Mouse (Mus musculus): ENCODE results near the gene Serpinb2. TPM values are rescaled to one million over a fixed set of nuclear protein-coding genes. Genes with fewer than 3 reads are reported as not detected.

Gene Serpinb2
- polyA plus RNA-seq, 1 experiment from 2014 or later, result not detected

DNA sequence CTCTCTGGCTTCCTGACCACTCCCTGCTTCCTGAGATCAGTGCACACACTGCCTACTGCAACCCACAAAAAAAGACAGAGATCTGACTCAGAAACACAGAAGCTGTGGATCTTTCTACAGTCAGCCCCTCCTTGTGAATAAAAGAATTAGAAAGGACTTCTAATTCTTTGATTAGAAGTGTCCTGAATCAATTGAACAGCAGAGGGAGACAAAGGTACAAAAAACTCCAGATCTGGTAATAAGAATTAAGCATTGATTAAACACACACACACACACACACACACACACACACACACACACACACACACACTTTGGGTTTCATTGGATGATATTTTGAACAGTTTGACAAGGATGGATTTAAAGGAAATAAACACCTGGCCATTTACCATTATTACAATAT, 54.4 kb downstream of the Serpinb2 start:
- Histone ChIP-seq H3K4me2 (ENCODE audit: low read length) (no peak overlapping the region), H3K27me3 (ENCODE audit: control insufficient read depth, insufficient read depth, low read depth, low read length) (no peaks in the 10 kb centered on the region), H3K4me3 (ENCODE audit: low read depth, low read length) (no peak overlapping the region), H3K4me1 (ENCODE audit: control insufficient read depth, insufficient read depth, low read length) (no peaks in the 10 kb centered on the region), H3K9me3 (replicated peaks; ENCODE audit: control insufficient read depth, low read length, poor library complexity, severe bottlenecking) (no peaks in the 10 kb centered on the region), H3K36me3 (ENCODE audit: control insufficient read depth, insufficient read depth, low read length) (no peaks in the 10 kb centered on the region), H3K27ac (ENCODE audit: low read length) (no peak overlapping the region), H3K9ac (ENCODE audit: low read depth, low read length) (no peak overlapping the region)
- no peak for ATAC-seq

- WGBS, result 89% methylated on average over 2 of the region's 2 CpGs
- Histone ChIP-seq H3K9ac (ENCODE audit: low read depth, low read length) (no peak overlapping the region), H3K4me3 (ENCODE audit: low read depth, low read length) (no peak overlapping the region), H3K9me3 (replicated peaks; ENCODE audit: control insufficient read depth, low read length, poor library complexity, severe bottlenecking) (no peaks in the 10 kb centered on the region), H3K27me3 (ENCODE audit: control insufficient read depth, insufficient read depth, low read depth, low read length) (no peaks in the 10 kb centered on the region), H3K4me1 (ENCODE audit: control insufficient read depth, insufficient read depth, low read length) (no peaks in the 10 kb centered on the region), H3K4me2 (ENCODE audit: low read length) (no peak overlapping the region), H3K36me3 (ENCODE audit: control insufficient read depth, insufficient read depth, low read length) (no peaks in the 10 kb centered on the region), H3K27ac (ENCODE audit: low read length) (no peak overlapping the region)
- ATAC-seq, result no peak
Measured at GRCm38 (mm10) chr1:107576094-107576493, 64.9 kb downstream of the Serpinb2 start.

DNA sequence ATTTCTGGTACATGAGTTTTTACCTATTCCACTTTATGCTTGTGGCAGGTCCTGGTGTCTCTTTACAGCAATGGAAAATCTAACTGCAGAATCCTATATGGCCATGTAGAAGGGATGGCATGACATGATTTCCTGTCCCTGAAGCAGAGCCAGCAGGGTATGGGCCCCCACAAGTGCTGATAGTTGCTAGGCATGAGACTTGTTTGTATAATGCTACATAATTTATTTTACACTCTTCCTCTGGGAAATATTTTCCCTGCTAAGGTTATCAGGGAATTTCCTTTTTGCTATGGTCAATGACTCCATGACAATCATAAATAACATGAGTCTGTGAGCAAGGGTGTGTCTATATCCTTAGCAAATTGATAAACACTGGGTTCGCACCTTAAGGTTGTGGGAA, 66.3 kb downstream of the Serpinb2 start:
- Histone ChIP-seq H3K27ac (ENCODE audit: low read length) (no peak overlapping the region), H3K4me2 (ENCODE audit: low read length) (no peak overlapping the region), H3K4me1 (ENCODE audit: control insufficient read depth, insufficient read depth, low read length) (no peaks in the 10 kb centered on the region), H3K9ac (ENCODE audit: low read depth, low read length) (no peak overlapping the region), H3K9me3 (replicated peaks; ENCODE audit: control insufficient read depth, low read length, poor library complexity, severe bottlenecking) (no peaks in the 10 kb centered on the region), H3K27me3 (ENCODE audit: control insufficient read depth, insufficient read depth, low read depth, low read length) (no peaks in the 10 kb centered on the region), H3K4me3 (ENCODE audit: low read depth, low read length) (no peak overlapping the region), H3K36me3 (ENCODE audit: control insufficient read depth, insufficient read depth, low read length) (no peaks in the 10 kb centered on the region)
- ATAC-seq, result no peak
- WGBS, result 88% methylated on average over 1 of the region's 1 CpGs

GRCm38 (mm10) chr1:107581220-107581619, 70.0 kb downstream of the Serpinb2 start:
- Histone ChIP-seq H3K9me3 (replicated peaks; ENCODE audit: control insufficient read depth, low read length, poor library complexity, severe bottlenecking) (no peaks in the 10 kb centered on the region), H3K4me3 (ENCODE audit: low read depth, low read length) (no peak overlapping the region), H3K4me1 (ENCODE audit: control insufficient read depth, insufficient read depth, low read length) (no peaks in the 10 kb centered on the region), H3K27ac (ENCODE audit: low read length) (no peak overlapping the region), H3K27me3 (ENCODE audit: control insufficient read depth, insufficient read depth, low read depth, low read length) (no peaks in the 10 kb centered on the region), H3K36me3 (ENCODE audit: control insufficient read depth, insufficient read depth, low read length) (no peaks in the 10 kb centered on the region), H3K4me2 (ENCODE audit: low read length) (no peak overlapping the region), H3K9ac (ENCODE audit: low read depth, low read length) (no peak overlapping the region)
- no peak for ATAC-seq
- 81% methylated on average over 1 of the region's 1 CpGs for WGBS

DNA sequence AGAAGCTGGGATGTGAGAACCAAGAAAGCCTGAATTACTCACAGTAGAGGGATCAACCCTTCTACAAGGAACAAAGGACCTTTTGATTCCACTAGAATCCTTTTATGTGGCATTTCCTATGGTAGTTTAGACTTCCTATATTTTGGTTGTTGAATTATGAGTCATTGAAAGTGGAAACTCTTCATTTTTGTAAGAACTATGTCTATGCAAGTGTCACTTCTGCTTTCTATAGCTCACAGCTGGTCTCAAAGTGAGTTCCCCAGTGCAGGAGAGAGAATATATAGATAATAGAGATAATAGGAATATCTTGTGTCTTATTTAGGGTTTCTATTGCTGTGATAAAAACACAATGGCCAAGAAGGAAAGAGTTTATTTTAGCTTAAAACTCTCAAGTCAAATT, 71.7 kb downstream of the Serpinb2 start:
- ATAC-seq, result no peak
- no peaks in the 10 kb centered on the region for H3K4me1 ChIP-seq (ENCODE audit: control insufficient read depth, insufficient read depth, low read length)
- no peaks in the 10 kb centered on the region for H3K9me3 ChIP-seq (replicated peaks; ENCODE audit: control insufficient read depth, low read length, poor library complexity, severe bottlenecking)
- H3K4me3 ChIP-seq (ENCODE audit: low read depth, low read length), result no peak overlapping the region
- H3K36me3 ChIP-seq (ENCODE audit: control insufficient read depth, insufficient read depth, low read length), result no peaks in the 10 kb centered on the region
- no peaks in the 10 kb centered on the region for H3K27me3 ChIP-seq (ENCODE audit: control insufficient read depth, insufficient read depth, low read depth, low read length)
- H3K9ac ChIP-seq (ENCODE audit: low read depth, low read length), result no peak overlapping the region
- H3K4me2 ChIP-seq (ENCODE audit: low read length), result no peak overlapping the region
- no peak overlapping the region for H3K27ac ChIP-seq (ENCODE audit: low read length)

GRCm38 (mm10) chr1:107583958-107584376, 72.7 kb downstream of the Serpinb2 start:
- Histone ChIP-seq H3K27ac (ENCODE audit: low read length) (no peak overlapping the region), H3K9me3 (replicated peaks; ENCODE audit: control insufficient read depth, low read length, poor library complexity, severe bottlenecking) (no peaks in the 10 kb centered on the region), H3K4me2 (ENCODE audit: low read length) (no peak overlapping the region), H3K36me3 (ENCODE audit: control insufficient read depth, insufficient read depth, low read length) (no peaks in the 10 kb centered on the region), H3K9ac (ENCODE audit: low read depth, low read length) (no peak overlapping the region), H3K4me3 (ENCODE audit: low read depth, low read length) (no peak overlapping the region), H3K4me1 (ENCODE audit: control insufficient read depth, insufficient read depth, low read length) (no peaks in the 10 kb centered on the region), H3K27me3 (ENCODE audit: control insufficient read depth, insufficient read depth, low read depth, low read length) (no peaks in the 10 kb centered on the region)
- ATAC-seq, result no peak
- 38% methylated on average over 1 of the region's 1 CpGs for WGBS

GRCm38 (mm10) chr1:107584932-107585331, 73.7 kb downstream of the Serpinb2 start:
- Histone ChIP-seq H3K36me3 (ENCODE audit: control insufficient read depth, insufficient read depth, low read length) (no peaks in the 10 kb centered on the region), H3K27me3 (ENCODE audit: control insufficient read depth, insufficient read depth, low read depth, low read length) (no peaks in the 10 kb centered on the region), H3K4me3 (ENCODE audit: low read depth, low read length) (no peak overlapping the region), H3K9ac (ENCODE audit: low read depth, low read length) (no peak overlapping the region), H3K4me2 (ENCODE audit: low read length) (no peak overlapping the region), H3K9me3 (replicated peaks; ENCODE audit: control insufficient read depth, low read length, poor library complexity, severe bottlenecking) (no peaks in the 10 kb centered on the region), H3K27ac (ENCODE audit: low read length) (no peak overlapping the region), H3K4me1 (ENCODE audit: control insufficient read depth, insufficient read depth, low read length) (no peaks in the 10 kb centered on the region)
- 59% methylated on average over 3 of the region's 3 CpGs for WGBS
- peak; percentile 86 for ATAC-seq

Other genes with a start within 250 kb of the Serpinb2 start
- gene Serpinb3b, start 233.1 kb upstream of the Serpinb2 start, polyA plus RNA-seq (2015; fragmentation: Nextera tagmentation; extraction: Ambion mirVana), result not detected in 2 replicates
- gene Serpinb3c, start 233.1 kb upstream of the Serpinb2 start, polyA plus RNA-seq (2015; fragmentation: Nextera tagmentation; extraction: Ambion mirVana), result not detected in 2 replicates
- gene Serpinb11, start 150.2 kb upstream of the Serpinb2 start, polyA plus RNA-seq (2015; fragmentation: Nextera tagmentation; extraction: Ambion mirVana), result not detected in 2 replicates
- not detected in 2 replicates for gene Serpinb7, start 111.8 kb upstream of the Serpinb2 start, polyA plus RNA-seq (2015; fragmentation: Nextera tagmentation; extraction: Ambion mirVana)
- gene Serpinb8, start 78.6 kb downstream of the Serpinb2 start, polyA plus RNA-seq (2015; fragmentation: Nextera tagmentation; extraction: Ambion mirVana), result 0.30 and 0.39 TPM in 2 replicates